Mouse (Mus musculus): Measurements from ENCODE around the gene Pmp22. TPM values are rescaled to one million over a fixed set of nuclear protein-coding genes. Genes with fewer than 3 reads are reported as not detected.

Gene Pmp22
- polyA plus RNA-seq, 1 experiment from 2014 or later = 119 TPM

DNA sequence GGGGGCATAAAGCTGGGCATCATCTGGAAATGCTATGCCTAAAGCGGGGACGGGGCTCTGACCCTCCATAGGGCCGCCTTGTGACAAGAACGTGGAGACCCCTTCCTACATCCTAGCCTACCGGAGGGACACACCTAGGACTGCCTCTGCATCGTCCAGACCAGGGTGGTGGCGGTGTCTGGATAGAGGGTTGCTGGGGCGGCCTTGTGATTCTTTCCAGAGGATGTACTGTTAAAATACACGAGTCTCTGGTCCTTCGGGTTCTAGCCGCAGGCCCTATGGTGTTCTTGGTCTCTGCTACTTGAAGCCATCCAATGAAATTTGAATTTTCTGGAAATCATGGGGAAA, 2.9 kb downstream of the Pmp22 start:
- H3K36me3 ChIP-seq (ENCODE audit: control insufficient read depth, insufficient read depth) = peaks cover 5% of the 10 kb centered on the region; the same call in 1 of the 2 replicates
- H3K4me3 ChIP-seq (ENCODE audit: low read length) = peak overlapping the region; percentile 76
- H3K9me3 ChIP-seq (replicated peaks; ENCODE audit: control insufficient read depth, low read length) = no peaks in the 10 kb centered on the region
- no peak for ATAC-seq (replicated peaks; ENCODE audit: extremely low read depth, insufficient read depth, low FRiP score)
- H3K4me1 ChIP-seq (ENCODE audit: control insufficient read depth, insufficient read depth, low read length) = peaks cover 39% of the 10 kb centered on the region
- H3K27ac ChIP-seq (ENCODE audit: low read length) = peak overlapping the region; percentile 92
- no peaks in the 10 kb centered on the region for H3K27me3 ChIP-seq (ENCODE audit: control insufficient read depth, insufficient read depth, low read length)
- peak overlapping the region; percentile 63 for H3K4me2 ChIP-seq (ENCODE audit: low read depth, low read length)
- H3K9ac ChIP-seq (ENCODE audit: low read length) = peak overlapping the region; percentile 88
- 4% methylated on average over 11 of the region's 11 CpGs for WGBS

DNA sequence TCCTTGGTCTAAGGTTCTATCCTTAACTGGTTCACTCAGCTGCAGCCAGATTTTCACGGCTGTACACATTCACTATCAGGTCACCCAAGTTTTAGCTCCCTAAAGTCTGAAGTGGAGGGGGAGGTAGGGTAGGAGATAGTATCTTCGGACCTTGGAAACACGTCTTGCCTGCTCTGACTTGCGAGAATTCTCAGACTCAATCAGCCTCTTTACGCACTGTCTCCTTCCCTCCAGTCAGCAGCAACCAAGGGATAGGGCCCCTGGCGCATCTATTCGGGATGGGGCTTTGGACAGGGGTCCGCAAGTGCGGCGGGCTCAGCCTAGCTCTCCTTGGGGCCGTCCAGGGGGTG, 3.3 kb downstream of the Pmp22 start:
- H3K9ac ChIP-seq (ENCODE audit: low read length) = peak overlapping the region; percentile 88
- peak overlapping the region; percentile 63 for H3K4me2 ChIP-seq (ENCODE audit: low read depth, low read length)
- under 1% methylated on average over 11 of the region's 11 CpGs for WGBS
- no peaks in the 10 kb centered on the region for H3K9me3 ChIP-seq (replicated peaks; ENCODE audit: control insufficient read depth, low read length)
- ATAC-seq (replicated peaks; ENCODE audit: extremely low read depth, insufficient read depth, low FRiP score) = no peak
- H3K4me3 ChIP-seq (ENCODE audit: low read length) = peak overlapping the region; percentile 76
- peaks cover 9% of the 10 kb centered on the region; the same call in 1 of the 2 replicates for H3K36me3 ChIP-seq (ENCODE audit: control insufficient read depth, insufficient read depth)
- peak overlapping the region; percentile 92 for H3K27ac ChIP-seq (ENCODE audit: low read length)
- no peaks in the 10 kb centered on the region for H3K27me3 ChIP-seq (ENCODE audit: control insufficient read depth, insufficient read depth, low read length)
- peaks cover 41% of the 10 kb centered on the region for H3K4me1 ChIP-seq (ENCODE audit: control insufficient read depth, insufficient read depth, low read length)

DNA sequence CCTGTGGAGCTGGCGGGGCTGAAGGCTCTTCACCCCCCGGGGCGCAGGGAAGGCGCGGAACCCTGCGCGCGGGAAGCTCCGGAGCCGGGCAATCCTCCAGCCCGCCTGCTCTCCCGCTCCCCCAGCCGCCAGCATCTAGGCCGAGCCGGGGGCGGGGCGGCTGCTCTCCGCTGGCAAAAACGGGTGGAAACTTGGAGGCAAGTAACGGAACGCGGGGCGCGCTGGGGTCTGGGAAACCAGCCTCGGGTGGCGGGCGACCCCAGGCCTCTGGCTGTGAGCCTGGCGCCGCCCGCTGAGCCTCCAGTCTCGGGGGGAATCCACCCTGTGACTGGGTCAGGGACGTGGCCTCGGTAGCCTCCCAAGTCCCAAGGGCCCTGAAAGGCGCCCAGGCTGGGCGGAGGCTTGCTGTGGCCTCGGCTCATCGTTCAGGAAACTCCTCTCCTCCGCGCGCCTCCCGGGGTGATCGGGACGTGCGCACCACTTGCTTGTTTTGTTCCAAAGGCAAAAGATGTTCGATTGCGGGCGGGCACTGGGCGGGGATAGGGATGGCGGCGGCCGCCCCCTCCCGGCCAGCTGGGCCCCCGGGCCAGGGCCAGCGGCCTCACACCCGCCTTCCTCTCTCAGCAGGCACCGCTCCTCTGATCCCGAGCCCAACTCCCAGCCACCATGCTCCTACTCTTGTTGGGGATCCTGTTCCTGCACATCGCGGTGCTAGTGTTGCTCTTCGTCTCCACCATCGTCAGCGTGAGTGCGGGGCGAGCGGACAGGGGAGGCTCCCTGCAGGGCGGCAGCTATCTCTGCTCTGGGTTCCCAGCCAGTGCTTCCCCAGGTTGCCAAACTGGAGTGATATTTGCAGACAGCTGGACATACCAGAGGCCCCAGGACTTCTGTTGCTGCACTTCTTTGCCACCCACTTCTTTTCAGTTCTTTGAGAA, 4.0 kb downstream of the Pmp22 start:
- Histone ChIP-seq H3K27me3 (ENCODE audit: control insufficient read depth, insufficient read depth, low read length) (no peaks in the 10 kb centered on the region), H3K27ac (ENCODE audit: low read length) (peak overlapping the region; percentile 92), H3K36me3 (ENCODE audit: control insufficient read depth, insufficient read depth) (peaks cover 9% of the 10 kb centered on the region; the same call in 1 of the 2 replicates), H3K4me3 (ENCODE audit: low read length) (peak overlapping the region; percentile 76), H3K4me2 (ENCODE audit: low read depth, low read length) (peak overlapping the region; percentile 63), H3K9me3 (replicated peaks; ENCODE audit: control insufficient read depth, low read length) (no peaks in the 10 kb centered on the region), H3K4me1 (ENCODE audit: control insufficient read depth, insufficient read depth, low read length) (peaks cover 41% of the 10 kb centered on the region), H3K9ac (ENCODE audit: low read length) (peak overlapping the region; percentile 88)
- under 1% methylated on average over 66 of the region's 66 CpGs for WGBS
- ATAC-seq (replicated peaks; ENCODE audit: extremely low read depth, insufficient read depth, low FRiP score) = peak; percentile 60

DNA sequence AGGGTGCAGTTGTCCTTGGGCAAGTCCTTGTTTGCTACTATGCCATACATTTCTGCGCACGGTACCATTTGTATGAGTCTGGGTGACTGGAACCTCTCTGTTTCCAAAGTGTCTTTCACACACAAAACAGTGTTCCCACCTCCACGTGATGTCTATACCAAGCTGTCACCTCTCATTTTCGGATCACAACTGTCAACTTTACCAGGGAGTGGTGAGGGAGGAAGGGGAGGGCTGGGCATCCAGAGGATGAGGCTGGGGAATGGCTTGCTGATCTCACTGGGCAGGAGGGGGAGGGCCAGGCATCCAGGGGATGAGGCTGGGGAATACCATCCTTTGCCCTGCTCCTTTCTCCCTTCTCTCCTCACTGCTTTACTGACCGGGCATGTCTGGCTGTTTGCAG, 5.2 kb downstream of the Pmp22 start:
- Histone ChIP-seq H3K4me2 (ENCODE audit: low read depth, low read length) (no peak overlapping the region), H3K9ac (ENCODE audit: low read length) (no peak overlapping the region)
- WGBS = 86% methylated on average over 5 of the region's 5 CpGs

DNA sequence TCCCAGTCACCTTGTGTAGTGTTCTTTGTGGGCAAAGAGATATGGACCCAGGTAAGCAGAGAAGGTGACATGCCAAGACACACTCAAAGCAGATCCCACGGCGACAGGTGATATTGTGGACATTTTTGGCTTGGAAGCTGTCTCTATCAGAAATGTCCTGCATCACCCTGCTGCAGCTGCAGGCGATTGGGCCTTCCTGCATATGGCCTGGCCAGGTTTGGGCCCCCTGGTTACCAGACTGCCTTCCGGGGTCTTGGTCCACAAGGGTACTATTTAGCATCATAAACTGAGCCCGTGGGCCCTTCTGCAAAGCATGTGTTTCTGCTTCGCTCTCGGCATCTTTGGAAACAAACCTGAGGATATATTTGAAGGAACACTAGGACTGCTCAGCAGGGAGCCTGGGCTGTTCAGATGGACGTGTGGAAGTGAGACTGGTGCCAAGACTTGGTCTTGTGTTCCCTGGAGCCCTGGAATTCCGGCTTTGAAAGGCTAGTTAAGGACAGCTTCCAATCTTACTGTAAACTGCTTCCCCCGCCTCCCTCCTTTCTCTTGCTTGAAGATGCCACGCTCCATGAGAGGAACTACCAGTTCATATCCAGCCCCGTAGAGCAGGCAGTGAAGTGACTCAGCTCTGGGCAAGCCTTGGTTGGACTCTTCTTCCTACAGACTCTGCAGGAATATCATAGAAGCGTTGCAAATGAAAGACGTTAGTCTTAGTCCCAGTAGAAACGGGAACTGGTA, 6.1 kb downstream of the Pmp22 start:
- Histone ChIP-seq H3K4me1 (ENCODE audit: control insufficient read depth, insufficient read depth, low read length) (peaks cover 34% of the 10 kb centered on the region), H3K4me3 (ENCODE audit: low read length) (no peak overlapping the region), H3K4me2 (ENCODE audit: low read depth, low read length) (no peak overlapping the region), H3K9me3 (replicated peaks; ENCODE audit: control insufficient read depth, low read length) (no peaks in the 10 kb centered on the region), H3K27ac (ENCODE audit: low read length) (peak overlapping the region; percentile 43; the same call in 1 of the 2 replicates), H3K36me3 (ENCODE audit: control insufficient read depth, insufficient read depth) (peaks cover 9% of the 10 kb centered on the region; the same call in 1 of the 2 replicates), H3K27me3 (ENCODE audit: control insufficient read depth, insufficient read depth, low read length) (no peaks in the 10 kb centered on the region), H3K9ac (ENCODE audit: low read length) (peak overlapping the region; percentile 6; the same call in 1 of the 2 replicates)
- no peak for ATAC-seq (replicated peaks; ENCODE audit: extremely low read depth, insufficient read depth, low FRiP score)
- WGBS = 68% methylated on average over 15 of the region's 15 CpGs

More for the DNA sequence above, 5.2 kb downstream of the Pmp22 start:
- no peak for ATAC-seq (replicated peaks; ENCODE audit: extremely low read depth, insufficient read depth, low FRiP score)
- no peaks in the 10 kb centered on the region for H3K27me3 ChIP-seq (ENCODE audit: control insufficient read depth, insufficient read depth, low read length)
- peaks cover 9% of the 10 kb centered on the region; the same call in 1 of the 2 replicates for H3K36me3 ChIP-seq (ENCODE audit: control insufficient read depth, insufficient read depth)
- no peaks in the 10 kb centered on the region for H3K9me3 ChIP-seq (replicated peaks; ENCODE audit: control insufficient read depth, low read length)
- no peak overlapping the region for H3K4me3 ChIP-seq (ENCODE audit: low read length)
- H3K4me1 ChIP-seq (ENCODE audit: control insufficient read depth, insufficient read depth, low read length) = peaks cover 41% of the 10 kb centered on the region
- H3K27ac ChIP-seq (ENCODE audit: low read length) = no peak overlapping the region

DNA sequence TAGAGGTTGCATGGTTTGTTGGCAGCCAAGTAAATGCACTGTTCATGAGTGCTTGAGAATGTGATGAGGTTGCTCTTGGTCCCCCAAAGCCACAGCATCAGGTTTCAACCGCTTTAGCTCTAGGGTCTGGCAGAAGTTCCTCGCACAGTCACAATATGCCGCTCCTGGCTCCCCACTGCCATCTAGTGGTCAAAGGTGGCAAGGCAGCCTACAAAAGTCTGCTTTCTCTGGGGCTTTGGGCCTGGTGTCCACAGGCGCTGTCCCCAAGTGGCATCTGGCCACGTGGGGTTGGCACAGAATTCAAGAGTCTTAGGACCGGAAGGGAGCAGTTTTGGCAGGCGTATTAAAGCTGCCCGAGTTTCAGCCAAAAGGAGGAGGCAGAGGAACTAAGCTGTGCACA, 6.8 kb downstream of the Pmp22 start:
- Histone ChIP-seq H3K27me3 (ENCODE audit: control insufficient read depth, insufficient read depth, low read length) (no peaks in the 10 kb centered on the region), H3K9me3 (replicated peaks; ENCODE audit: control insufficient read depth, low read length) (no peaks in the 10 kb centered on the region), H3K4me3 (ENCODE audit: low read length) (no peak overlapping the region), H3K27ac (ENCODE audit: low read length) (peak overlapping the region; percentile 43), H3K4me2 (ENCODE audit: low read depth, low read length) (0 out of 2 replicates have a peak overlapping the region, but pooled peaks have one; percentile 14), H3K9ac (ENCODE audit: low read length) (0 out of 2 replicates have a peak overlapping the region, but pooled peaks have one; percentile 37), H3K4me1 (ENCODE audit: control insufficient read depth, insufficient read depth, low read length) (peaks cover 27% of the 10 kb centered on the region), H3K36me3 (ENCODE audit: control insufficient read depth, insufficient read depth) (peaks cover 9% of the 10 kb centered on the region; the same call in 1 of the 2 replicates)
- ATAC-seq (replicated peaks; ENCODE audit: extremely low read depth, insufficient read depth, low FRiP score) = peak; percentile 61
- 4% methylated on average over 8 of the region's 8 CpGs for WGBS

DNA sequence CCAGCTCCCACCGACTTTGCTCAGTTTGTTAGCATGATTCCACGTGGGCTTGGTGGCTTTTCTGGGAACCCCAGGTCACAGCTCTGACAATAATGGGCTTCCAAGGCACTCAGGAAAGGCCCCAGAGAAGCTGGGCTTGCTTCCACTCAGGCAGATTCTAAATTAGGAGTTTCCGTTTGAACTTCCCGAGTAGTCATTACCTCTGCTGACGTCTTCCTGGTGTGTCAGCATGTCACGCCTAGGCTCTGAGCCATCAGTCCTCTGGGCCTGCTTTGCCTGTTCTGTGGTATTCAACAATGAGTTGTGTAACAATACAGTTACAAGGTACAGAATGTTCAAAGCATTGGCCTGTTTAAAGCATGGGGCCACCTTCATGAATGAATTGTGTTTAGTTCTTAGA, 7.4 kb downstream of the Pmp22 start:
- WGBS = 45% methylated on average over 6 of the region's 6 CpGs
- peaks cover 14% of the 10 kb centered on the region for H3K36me3 ChIP-seq (ENCODE audit: control insufficient read depth, insufficient read depth)
- ATAC-seq (replicated peaks; ENCODE audit: extremely low read depth, insufficient read depth, low FRiP score) = no peak
- H3K27me3 ChIP-seq (ENCODE audit: control insufficient read depth, insufficient read depth, low read length) = no peaks in the 10 kb centered on the region
- peaks cover 25% of the 10 kb centered on the region for H3K4me1 ChIP-seq (ENCODE audit: control insufficient read depth, insufficient read depth, low read length)
- H3K9me3 ChIP-seq (replicated peaks; ENCODE audit: control insufficient read depth, low read length) = no peaks in the 10 kb centered on the region
- no peak overlapping the region for H3K4me3 ChIP-seq (ENCODE audit: low read length)
- peak overlapping the region; percentile 28 for H3K27ac ChIP-seq (ENCODE audit: low read length)
- H3K4me2 ChIP-seq (ENCODE audit: low read depth, low read length) = no peak overlapping the region
- H3K9ac ChIP-seq (ENCODE audit: low read length) = no peak overlapping the region

DNA sequence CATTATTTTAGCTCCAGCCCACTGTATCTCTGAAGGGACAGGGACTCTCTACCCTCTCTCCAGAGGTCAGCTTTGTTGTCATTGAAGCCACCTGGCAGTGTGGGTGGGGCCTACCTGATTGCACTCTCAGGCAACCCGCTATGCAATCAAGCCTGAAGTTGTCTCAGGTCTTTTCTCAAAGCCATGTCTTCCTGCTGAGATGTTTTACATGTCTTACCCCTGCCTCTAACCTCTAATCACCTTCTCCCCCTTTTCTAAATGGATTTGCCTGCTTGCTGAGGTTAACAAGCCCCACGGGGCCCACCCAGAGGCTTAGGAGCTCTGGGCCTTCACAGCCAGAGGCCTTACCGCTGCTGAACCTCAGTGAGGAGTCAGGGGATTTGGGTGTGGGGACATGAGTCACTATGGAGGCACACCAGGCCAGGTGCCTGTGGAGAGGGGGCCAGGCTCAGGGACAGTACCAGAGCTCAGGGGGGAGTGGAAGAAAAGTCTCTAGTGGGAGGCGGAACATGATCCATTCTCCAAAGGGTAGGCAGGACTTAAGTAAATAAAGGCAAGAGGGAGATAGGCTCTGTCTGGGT, 8.1 kb downstream of the Pmp22 start:
- no peak for ATAC-seq (replicated peaks; ENCODE audit: extremely low read depth, insufficient read depth, low FRiP score)
- no peak overlapping the region for H3K27ac ChIP-seq (ENCODE audit: low read length)

More for the DNA sequence above, 8.1 kb downstream of the Pmp22 start:
- Histone ChIP-seq H3K27me3 (ENCODE audit: control insufficient read depth, insufficient read depth, low read length) (no peaks in the 10 kb centered on the region), H3K9ac (ENCODE audit: low read length) (0 out of 2 replicates have a peak overlapping the region, but pooled peaks have one; percentile 28), H3K4me2 (ENCODE audit: low read depth, low read length) (no peak overlapping the region), H3K36me3 (ENCODE audit: control insufficient read depth, insufficient read depth) (peaks cover 17% of the 10 kb centered on the region), H3K4me3 (ENCODE audit: low read length) (no peak overlapping the region), H3K4me1 (ENCODE audit: control insufficient read depth, insufficient read depth, low read length) (peaks cover 25% of the 10 kb centered on the region), H3K9me3 (replicated peaks; ENCODE audit: control insufficient read depth, low read length) (no peaks in the 10 kb centered on the region)
- WGBS = 81% methylated on average over 4 of the region's 4 CpGs

Measured in heart, embryonic 16.5 days (tissue).